Mouse (Mus musculus): ENCODE measurements around the gene Syce1.

GRCm38 (mm10) chr7:140765888-140766739 lies 21.5 kb downstream of the Syce1 start:
- TF ChIP-seq POLR2A (IDR thresholded peaks at IDR 0.05; ENCODE audit: control insufficient read depth, low read depth, low read length), result no peak
- TF ChIP-seq CTCF (IDR thresholded peaks at IDR 0.05; ENCODE audit: control insufficient read depth, insufficient read depth, insufficient replicate concordance, low read depth, low read length), result no peak

Data from testis, adult 2 months (tissue).